Mouse (Mus musculus) stomach, embryonic 16.5 days (tissue): ENCODE measurements around the gene Stat2. TPM values are rescaled to one million over a fixed set of nuclear protein-coding genes. Genes with fewer than 3 reads are reported as not detected.
"Not testable (repeated sequence)": the region's sequence is repeated elsewhere in the genome, so short reads cannot be mapped to it uniquely, and the experiment has no call there.

Experiments
- ATAC-seq: fragments of 200-750 bp; cut with Nextera tagmentation; 2 replicates; pipeline ENCODE4 v1.8.0; 2017; ENCODE audit warnings: moderate number of reproducible peaks, moderate TSS enrichment; ENCODE audit not compliant: insufficient read depth, low FRiP score
- H3K27ac ChIP-seq: fragments of 300-500 bp; sonication (generic); 2 replicates; pipeline ENCODE4 v1.5.1; 2014; ENCODE audit warnings: low read length
- H3K27me3 ChIP-seq: fragments of 300-500 bp; sonication (generic); 2 replicates; pipeline ENCODE4 v1.6.1; 2014; ENCODE audit warnings: low read length, control low read depth, mixed read lengths; ENCODE audit not compliant: control insufficient read depth, insufficient read depth
- H3K36me3 ChIP-seq: fragments of 300-500 bp; sonication (generic); 2 replicates; pipeline ENCODE4 v1.6.1; 2014; ENCODE audit warnings: low read length; ENCODE audit not compliant: control insufficient read depth, insufficient read depth
- H3K4me1 ChIP-seq: fragments of 300-500 bp; sonication (generic); 2 replicates; pipeline ENCODE4 v1.6.1; 2014; ENCODE audit warnings: low read length, control low read depth, mixed read lengths; ENCODE audit not compliant: control insufficient read depth, insufficient read depth
- H3K4me2 ChIP-seq: fragments of 300-500 bp; sonication (generic); 2 replicates; pipeline ENCODE4 v1.6.1; 2014; ENCODE audit warnings: low read depth, low read length, mixed read lengths
- H3K4me3 ChIP-seq: fragments of 300-500 bp; sonication (generic); replicated peaks from 2 replicates; pipeline ENCODE4 v1.5.1; 2014; ENCODE audit warnings: mild to moderate bottlenecking, low read length
- H3K9ac ChIP-seq: fragments of 300-500 bp; sonication (generic); 2 replicates; pipeline ENCODE4 v1.6.1; 2014; ENCODE audit warnings: low read length
- H3K9me3 ChIP-seq: fragments of 300-500 bp; sonication (generic); replicated peaks from 2 replicates; pipeline ENCODE4 v1.6.1; 2016; ENCODE audit warnings: low read length, control low read depth; ENCODE audit not compliant: control insufficient read depth
- WGBS: fragments of 180-500 bp; shearing (Covaris S2); extraction: QIAGEN DNeasy Blood & Tissue Kit; methylation state at CpG from one replicate; pipeline ENCODE4 v1.1.7; 2014; 5-methylcytosine and 5-hydroxymethylcytosine counted together
- polyA plus RNA-seq: library from polyadenylated mRNA; unstranded; fragments of >200 nt; fragmentation: Nextera tagmentation; extraction: Ambion mirVana; gene quantifications from 2 replicates; pipeline ENCODE4 v1.2.1, GENCODE M21; 2015

Stat2 gene
- polyA plus RNA-seq, 1 experiment from 2014 or later: 16.1 TPM

DNA sequence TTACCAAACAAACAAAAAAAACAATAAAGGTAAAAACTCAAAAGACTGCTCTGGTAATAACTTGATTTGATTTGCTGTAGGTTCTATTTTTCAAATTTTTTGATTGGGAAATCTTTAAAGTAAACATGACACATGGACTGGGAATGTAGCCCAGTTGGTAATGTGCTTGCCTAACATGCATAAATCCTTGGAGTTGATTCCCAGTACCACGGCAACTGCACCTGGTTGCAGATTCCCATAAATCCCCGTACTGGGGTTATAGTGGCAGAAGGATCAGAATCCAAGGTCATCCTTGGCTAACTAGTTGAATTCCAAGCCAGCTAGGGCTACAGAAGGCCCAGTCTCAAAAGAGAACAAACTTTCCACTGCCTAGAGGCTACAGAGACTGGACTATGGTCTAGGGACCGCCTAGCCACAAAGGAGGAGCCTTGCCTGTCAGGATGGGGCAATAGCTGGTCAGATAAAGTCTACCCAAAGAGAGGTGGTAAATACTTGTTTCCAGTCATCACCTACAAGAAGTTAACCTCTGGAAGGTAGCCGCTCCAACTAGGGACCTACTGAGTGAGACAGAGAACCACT, 16.6 kb upstream of the Stat2 start, which contains the start of gene Apon:
Apon (plus strand) TSS at position 420 of the 579 bp plus-strand sequence.
- Histone ChIP-seq H3K4me2 (no peak within 1 kb of the TSS), H3K9ac (no peak within 1 kb of the TSS), H3K27ac (no peak within 1 kb of the TSS), H3K4me3 (no peak within 1 kb of the TSS), H3K4me1 (no peaks in the 10 kb centered on the region), H3K27me3 (no peaks in the 10 kb centered on the region), H3K36me3 (peaks cover 15% of the 10 kb centered on the region; the same call in 1 of the 2 replicates), H3K9me3 (no peaks in the 10 kb centered on the region)
- WGBS: 67% methylated on average over 4 of the region's 4 CpGs
- ATAC-seq: no peak

DNA sequence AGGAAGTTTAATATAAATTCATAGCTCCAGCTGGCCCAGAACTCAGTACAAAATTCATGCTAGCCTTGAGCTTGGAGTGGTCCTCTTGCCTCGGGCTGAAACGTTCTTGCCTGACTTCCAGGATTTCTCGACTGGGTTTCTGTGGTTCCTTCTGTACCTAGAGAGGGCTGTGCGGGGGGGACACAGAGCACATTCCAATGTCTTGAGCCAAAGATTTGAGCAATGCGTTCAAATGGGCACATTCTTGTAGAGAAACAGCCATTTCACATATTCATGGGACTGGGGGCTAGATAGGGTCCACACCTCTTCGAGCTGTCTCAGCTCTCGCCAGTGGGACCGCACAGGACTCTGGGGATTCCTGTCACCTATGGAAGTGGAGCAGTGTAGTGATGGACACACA, 14.4 kb upstream of the Stat2 start:
- H3K4me1 ChIP-seq: no peaks in the 10 kb centered on the region
- WGBS: 86% methylated on average over 8 of the region's 8 CpGs
- no peak overlapping the region for H3K9ac ChIP-seq

DNA sequence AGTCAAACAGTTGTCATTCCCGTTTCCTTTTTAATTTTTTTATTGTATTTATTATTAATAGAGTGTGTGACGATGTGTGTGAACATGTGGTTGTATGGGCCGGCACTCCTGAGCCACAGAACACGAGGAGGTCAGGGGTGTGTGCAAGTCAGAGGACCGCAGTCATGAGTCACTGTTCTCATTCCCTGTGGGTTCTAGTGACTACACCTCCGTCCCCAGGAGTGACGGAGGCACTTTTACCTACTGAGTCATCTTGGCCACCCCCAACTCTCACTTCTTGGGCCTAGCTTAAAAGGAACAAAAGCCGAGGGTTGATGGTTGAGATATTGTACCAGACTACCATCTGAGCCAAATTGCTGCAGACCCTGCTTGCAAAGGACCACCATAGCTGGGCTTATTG, 14.0 kb upstream of the Stat2 start:
- no peaks in the 10 kb centered on the region for H3K36me3 ChIP-seq
- no peaks in the 10 kb centered on the region for H3K4me1 ChIP-seq
- no peaks in the 10 kb centered on the region for H3K27me3 ChIP-seq
- no peak overlapping the region for H3K9ac ChIP-seq
- no peak overlapping the region for H3K4me3 ChIP-seq
- no peaks in the 10 kb centered on the region for H3K9me3 ChIP-seq
- no peak overlapping the region for H3K27ac ChIP-seq
- ATAC-seq: no peak
- H3K4me2 ChIP-seq: no peak overlapping the region
- 77% methylated on average over 8 of the region's 8 CpGs for WGBS

More for the DNA sequence above, 14.4 kb upstream of the Stat2 start:
- Histone ChIP-seq H3K36me3 (no peaks in the 10 kb centered on the region), H3K27ac (no peak overlapping the region), H3K9me3 (no peaks in the 10 kb centered on the region), H3K4me2 (no peak overlapping the region), H3K27me3 (no peaks in the 10 kb centered on the region), H3K4me3 (no peak overlapping the region)
- ATAC-seq: no peak

DNA sequence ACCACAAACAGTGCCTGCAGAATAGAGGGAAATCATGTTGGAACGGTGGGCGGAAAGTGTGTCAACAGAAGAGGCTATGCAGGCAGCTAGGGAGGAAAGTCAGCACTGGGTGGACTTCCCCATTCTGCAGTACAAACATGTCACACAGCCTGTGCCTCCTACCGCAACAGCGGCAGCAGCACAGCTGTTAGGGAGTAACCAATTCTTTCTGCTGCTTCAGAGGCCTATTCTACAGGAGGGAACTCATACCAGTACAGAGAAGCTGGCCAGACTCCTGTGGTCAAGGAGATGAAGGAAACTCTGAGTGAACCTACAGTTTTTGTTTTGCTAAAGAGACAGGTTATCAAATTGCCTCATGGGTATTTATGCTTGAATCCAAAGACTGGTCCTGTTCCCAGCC, 11.4 kb upstream of the Stat2 start:
- 63% methylated on average over 4 of the region's 4 CpGs for WGBS
- Histone ChIP-seq H3K4me3 (no peak overlapping the region), H3K4me1 (no peaks in the 10 kb centered on the region), H3K27ac (no peak overlapping the region), H3K4me2 (no peak overlapping the region), H3K27me3 (no peaks in the 10 kb centered on the region), H3K9me3 (no peaks in the 10 kb centered on the region), H3K9ac (no peak overlapping the region), H3K36me3 (no peaks in the 10 kb centered on the region)
- ATAC-seq: no peak

DNA sequence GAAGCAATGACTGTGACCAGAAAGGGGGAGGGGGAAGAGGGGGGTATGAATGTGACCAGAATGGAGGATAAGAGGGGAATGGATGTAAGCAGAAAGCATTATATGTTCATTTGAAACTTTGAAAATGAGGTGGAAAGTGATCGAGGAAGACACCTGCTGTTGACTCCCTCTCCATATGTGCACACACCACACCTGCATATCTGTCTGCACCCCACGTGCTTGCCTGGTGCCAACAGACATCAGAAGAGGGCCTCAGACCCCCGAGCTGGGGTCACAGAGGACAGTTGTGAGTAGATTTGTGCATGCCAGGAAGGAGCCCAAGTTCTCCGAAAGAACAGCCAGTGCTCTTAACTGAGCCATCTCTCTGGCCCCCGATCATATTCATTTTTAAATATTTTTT, 10.4 kb upstream of the Stat2 start:
- H3K4me1 ChIP-seq: no peaks in the 10 kb centered on the region
- no peaks in the 10 kb centered on the region for H3K9me3 ChIP-seq
- no peak overlapping the region for H3K9ac ChIP-seq
- no peak for ATAC-seq
- no peaks in the 10 kb centered on the region for H3K36me3 ChIP-seq
- H3K4me2 ChIP-seq: no peak overlapping the region
- no peak overlapping the region for H3K27ac ChIP-seq
- no peak overlapping the region for H3K4me3 ChIP-seq
- no peaks in the 10 kb centered on the region for H3K27me3 ChIP-seq
- 85% methylated on average over 5 of the region's 5 CpGs for WGBS

DNA sequence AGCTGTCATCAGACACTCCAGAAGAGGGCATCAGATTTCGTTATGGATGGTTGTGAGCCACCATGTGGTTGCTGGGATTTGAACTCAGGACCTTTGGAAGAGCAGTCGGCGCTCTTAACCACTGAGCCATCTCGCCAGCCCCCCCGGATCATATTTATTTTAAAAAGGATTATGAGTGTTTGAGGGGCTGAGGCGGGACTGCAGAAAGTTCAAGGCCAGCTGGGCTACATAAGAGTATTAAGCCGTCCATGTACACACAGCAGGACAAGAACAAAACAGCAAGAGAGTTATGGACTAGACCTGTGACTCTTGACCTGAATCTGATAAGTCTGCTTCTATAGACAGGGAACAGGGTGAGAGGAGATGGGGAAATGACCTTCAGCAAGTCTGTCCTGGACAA, 10.0 kb upstream of the Stat2 start:
- not testable (repeated sequence) for H3K9ac ChIP-seq, H3K4me1 ChIP-seq, ATAC-seq, H3K27ac ChIP-seq, H3K9me3 ChIP-seq, H3K4me2 ChIP-seq, H3K4me3 ChIP-seq, H3K36me3 ChIP-seq, H3K27me3 ChIP-seq
- 60% methylated on average over 7 of the region's 7 CpGs for WGBS

DNA sequence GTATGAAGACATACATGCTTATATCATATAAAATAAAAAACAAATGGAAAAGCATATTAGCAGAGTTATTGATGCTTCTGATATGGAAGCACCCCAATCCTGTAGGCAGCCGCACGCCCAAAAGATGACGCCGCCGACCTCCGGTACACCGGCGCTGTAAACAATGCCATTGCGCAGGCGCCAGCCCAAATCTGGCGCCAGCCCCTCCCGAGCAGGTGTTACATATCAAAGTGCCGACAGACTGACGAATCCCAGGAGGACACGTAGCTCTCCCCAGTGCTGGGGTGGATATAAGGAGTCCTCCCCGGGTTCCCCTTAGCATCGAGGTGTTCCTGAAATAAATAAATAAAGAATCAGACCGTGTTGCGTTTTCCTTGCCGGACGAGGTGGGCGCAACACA, 8.1 kb upstream of the Stat2 start:
- 77% methylated on average over 22 of the region's 22 CpGs for WGBS
- Histone ChIP-seq H3K27ac (no peak overlapping the region), H3K36me3 (no peaks in the 10 kb centered on the region), H3K9me3 (no peaks in the 10 kb centered on the region), H3K4me2 (no peak overlapping the region), H3K4me1 (no peaks in the 10 kb centered on the region), H3K4me3 (no peak overlapping the region), H3K27me3 (no peaks in the 10 kb centered on the region), H3K9ac (no peak overlapping the region)
- no peak for ATAC-seq

DNA sequence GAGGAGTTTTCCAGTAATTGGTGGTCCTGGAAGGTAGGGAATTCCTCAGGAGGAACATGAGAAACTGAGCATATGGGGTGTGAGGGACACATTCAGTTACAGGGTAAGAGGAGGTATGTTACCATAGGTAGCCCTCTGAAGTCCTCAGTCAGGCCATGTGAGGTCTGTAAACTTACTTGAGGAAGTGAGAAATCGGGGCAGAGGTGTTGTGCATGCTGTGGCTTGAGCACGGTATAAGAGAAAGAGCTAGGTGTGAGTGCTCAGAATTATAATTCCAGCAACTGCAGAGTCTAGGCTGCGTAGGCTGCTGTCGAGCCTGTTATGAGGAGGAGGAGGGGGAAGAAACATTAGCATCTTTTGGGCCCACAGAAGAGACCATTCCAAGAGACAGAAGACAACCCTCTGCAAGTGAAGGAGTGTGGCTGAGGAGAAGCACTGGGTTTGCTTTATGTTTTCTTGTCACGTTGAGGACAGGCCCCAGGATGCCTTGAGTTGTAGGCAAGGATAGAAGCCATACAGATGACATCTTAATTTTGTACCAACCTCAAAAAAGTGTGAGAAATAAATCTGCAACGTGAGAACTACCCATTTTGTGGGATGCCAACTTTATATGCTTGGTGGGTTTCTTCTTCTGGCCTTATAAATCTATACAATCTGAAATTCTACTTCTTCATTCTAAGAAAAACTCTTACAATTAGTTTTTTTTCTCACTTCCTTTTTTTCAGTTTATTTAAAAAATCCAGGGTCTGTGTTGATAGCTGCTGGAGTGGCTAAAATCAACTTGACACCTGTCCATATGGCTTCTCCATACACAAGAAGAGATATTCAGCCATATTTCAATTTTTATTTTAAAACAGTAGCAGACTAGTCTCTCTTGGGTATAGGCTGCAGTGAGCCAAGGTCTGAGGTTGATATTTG, 6.7 kb upstream of the Stat2 start:
- Histone ChIP-seq H3K27ac (no peak overlapping the region), H3K27me3 (no peaks in the 10 kb centered on the region), H3K36me3 (no peaks in the 10 kb centered on the region), H3K4me3 (no peak overlapping the region), H3K4me2 (no peak overlapping the region), H3K9me3 (no peaks in the 10 kb centered on the region), H3K9ac (no peak overlapping the region), H3K4me1 (no peaks in the 10 kb centered on the region)
- WGBS: 73% methylated on average over 6 of the region's 6 CpGs
- no peak for ATAC-seq

DNA sequence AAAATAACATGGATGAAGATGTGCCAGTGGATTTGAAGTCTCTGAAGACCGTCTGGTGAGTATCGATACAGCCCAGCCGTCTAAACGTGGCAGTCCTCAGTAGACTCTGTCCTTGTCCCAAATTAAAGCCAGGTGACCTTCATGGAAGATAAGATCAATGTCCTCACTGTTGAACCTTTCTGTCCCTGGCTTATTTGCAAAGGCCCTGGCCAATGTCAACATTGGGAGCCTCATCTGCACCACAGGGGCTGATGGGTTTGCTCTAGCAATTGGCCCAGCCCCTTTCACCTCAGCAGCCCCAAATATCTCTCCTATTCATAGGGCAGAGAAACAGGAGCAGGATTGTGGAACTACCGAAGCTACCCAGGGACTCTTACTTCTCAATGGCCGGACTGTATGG, 2.0 kb upstream of the Stat2 start, which contains the start of gene Apof:
Apof (plus strand) TSS at position 301 of the 400 bp plus-strand sequence.
- Histone ChIP-seq H3K9ac (no peak within 1 kb of the TSS; the same call in 1 of the 2 replicates), H3K9me3 (no peaks in the 10 kb centered on the region), H3K27ac (no peak within 1 kb of the TSS), H3K36me3 (no peaks in the 10 kb centered on the region), H3K4me1 (no peaks in the 10 kb centered on the region), H3K4me2 (no peak within 1 kb of the TSS), H3K27me3 (no peaks in the 10 kb centered on the region), H3K4me3 (no peak within 1 kb of the TSS)
- ATAC-seq: no peak
- WGBS: 69% methylated on average over 6 of the region's 6 CpGs
